Comparison of ENCODE assay signal across 14 mouse cellular contexts in genomic region chr9:71566763-71567162, GRCm38 (mm10). TPM values are rescaled to one million over a fixed set of nuclear protein-coding genes. Genes with fewer than 3 reads are reported as not detected.
DNase-seq lines count a peak whose midpoint lies in the region; ATAC-seq and TF ChIP-seq lines count a peak whose summit lies in the region.
"Had no signal": no experiment of that assay in that cellular context is flagged by ENCODE, and none has a peak within 500 bp of the region (broad histone marks: within the 10 kb centered on the region; RNA-seq: fewer than 3 reads in every experiment).

No protein-coding gene starts in this region.

- H3K27me3 ChIP-seq in thymus, adult 2 months (ENCODE audit: control insufficient read depth, insufficient read depth, low read length) = no peaks in the 10 kb centered on the region
- H3K27me3 ChIP-seq in heart, postnatal 0 days (ENCODE audit: control insufficient read depth, insufficient read depth, low read length) = no peaks in the 10 kb centered on the region
- no peaks in the 10 kb centered on the region for H3K27me3 ChIP-seq in midbrain, embryonic 14.5 days (ENCODE audit: control insufficient read depth, insufficient read depth, low read length)
- H3K27me3 ChIP-seq: forebrain, embryonic 13.5 days; liver, embryonic 15.5 days had no signal

- H3K36me3 ChIP-seq in thymus, adult 2 months (ENCODE audit: control insufficient read depth, insufficient read depth, low read length) = no peaks in the 10 kb centered on the region
- peaks cover 39% of the 10 kb centered on the region for H3K36me3 ChIP-seq in heart, postnatal 0 days (replicated peaks; ENCODE audit: control insufficient read depth, insufficient read depth, low read length)
- no peaks in the 10 kb centered on the region for H3K36me3 ChIP-seq in midbrain, embryonic 14.5 days (ENCODE audit: control insufficient read depth, insufficient read depth, low read length)
- H3K36me3 ChIP-seq: limb, embryonic 10.5 days; liver, embryonic 15.5 days; midbrain, embryonic 10.5 days had no signal

- TF ChIP-seq POLR2A in thymus, adult 2 months (IDR thresholded peaks at IDR 0.05; ENCODE audit: control insufficient read depth, extremely low read depth, insufficient read depth, low read length, poor library complexity) = no peak

- TF ChIP-seq EP300 in heart, postnatal 0 days (IDR thresholded peaks at IDR 0.05; ENCODE audit: low read depth) = no peak

- peak; percentile 55 for ATAC-seq in heart, postnatal 0 days (ENCODE audit: insufficient read depth, low read depth)
- no peak for ATAC-seq in midbrain, embryonic 14.5 days (ENCODE audit: low FRiP score, low TSS enrichment)
- ATAC-seq: forebrain, embryonic 13.5 days had no signal

- no peak for TF ChIP-seq CTCF in thymus, adult 2 months (IDR thresholded peaks at IDR 0.05; ENCODE audit: borderline replicate concordance, control insufficient read depth, extremely low read depth, insufficient read depth, low read length, poor library complexity)
- TF ChIP-seq CTCF in heart, postnatal 0 days (IDR thresholded peaks at IDR 0.05; ENCODE audit: low read depth) = no peak

- no peak overlapping the region; the same call in 1 of the 2 replicates for H3K4me2 ChIP-seq in heart, postnatal 0 days (ENCODE audit: low read depth, low read length)
- no peak overlapping the region for H3K4me2 ChIP-seq in midbrain, embryonic 14.5 days (ENCODE audit: low read length)
- H3K4me2 ChIP-seq: forebrain, embryonic 13.5 days; liver, embryonic 15.5 days had no signal

- H3K4me3 ChIP-seq in thymus, adult 2 months (ENCODE audit: control insufficient read depth, insufficient read depth, low read length) = no peak overlapping the region
- no peak overlapping the region for H3K4me3 ChIP-seq in heart, postnatal 0 days (ENCODE audit: low read depth, low read length)
- no peak overlapping the region for H3K4me3 ChIP-seq in midbrain, embryonic 14.5 days (replicated peaks; ENCODE audit: low read depth, low read length)
- H3K4me3 ChIP-seq: forebrain, embryonic 13.5 days; limb, embryonic 10.5 days; liver, embryonic 15.5 days; midbrain, embryonic 10.5 days had no signal

- H3K4me1 ChIP-seq in thymus, adult 2 months (replicated peaks; ENCODE audit: control insufficient read depth, insufficient read depth, low read length) = peaks cover 29% of the 10 kb centered on the region
- H3K4me1 ChIP-seq in heart, postnatal 0 days (ENCODE audit: control insufficient read depth, insufficient read depth) = peaks cover 25% of the 10 kb centered on the region
- H3K4me1 ChIP-seq in midbrain, embryonic 14.5 days (ENCODE audit: control insufficient read depth, insufficient read depth, low read length) = no peaks in the 10 kb centered on the region
- H3K4me1 ChIP-seq: forebrain, embryonic 13.5 days; liver, embryonic 15.5 days had no signal

- no peak overlapping the region for H3K9ac ChIP-seq in heart, postnatal 0 days (replicated peaks; ENCODE audit: low read depth, low read length)
- H3K9ac ChIP-seq in midbrain, embryonic 14.5 days (replicated peaks; ENCODE audit: low read length) = no peak overlapping the region
- H3K9ac ChIP-seq: forebrain, embryonic 13.5 days; liver, embryonic 15.5 days had no signal

- peak overlapping the region; percentile 16; the same call in 1 of the 2 replicates for H3K27ac ChIP-seq in thymus, adult 2 months (ENCODE audit: control insufficient read depth, insufficient read depth, low read length)
- peak overlapping the region; percentile 52 for H3K27ac ChIP-seq in heart, postnatal 0 days (ENCODE audit: low read depth)
- no peak overlapping the region for H3K27ac ChIP-seq in midbrain, embryonic 14.5 days (replicated peaks; ENCODE audit: low read depth, low read length)
- H3K27ac ChIP-seq: forebrain, embryonic 13.5 days; limb, embryonic 10.5 days; liver, embryonic 15.5 days; midbrain, embryonic 10.5 days had no signal

- no peaks in the 10 kb centered on the region for H3K9me3 ChIP-seq in heart, postnatal 0 days (replicated peaks; ENCODE audit: control insufficient read depth, low read length)
- no peaks in the 10 kb centered on the region for H3K9me3 ChIP-seq in midbrain, embryonic 14.5 days (ENCODE audit: control insufficient read depth, low read length)
- H3K9me3 ChIP-seq: forebrain, embryonic 13.5 days; limb, embryonic 10.5 days; liver, embryonic 15.5 days; midbrain, embryonic 10.5 days had no signal

- 39% methylated on average over 4 of the region's 4 CpGs for WGBS in thymus, adult 2 months
- 35% methylated on average over 4 of the region's 4 CpGs for WGBS in heart, postnatal 0 days
- 57% methylated on average over 4 of the region's 4 CpGs for WGBS in midbrain, embryonic 14.5 days

- DNase-seq in gastrocnemius, adult 18-20 months (ENCODE audit: low spot score) = peak; percentile 15
- DNase-seq in gastrocnemius, postnatal 4 days (ENCODE audit: low spot score in 2 of 2) = no peak
- no peak for DNase-seq in thymus, adult 2 months
- no peak for DNase-seq in thymus, postnatal 14 days
- DNase-seq in heart, postnatal 0 days (ENCODE audit: low spot score) = no peak
- peak; percentile 69 for DNase-seq in lung, postnatal 25 days (ENCODE audit: low spot score)
- DNase-seq in midbrain, embryonic 14.5 days = no peak
- DNase-seq in right cerebral cortex, postnatal 36 days (ENCODE audit: low spot score in 2 of 2) = no peak
- DNase-seq: adrenal gland, postnatal 10 days; right cerebral cortex, postnatal 25 days had no signal

RNA-seq across cellular contexts. Expression of gene Myzap, which starts 25.4 kb away (rescaled TPM):
- total RNA-seq in gastrocnemius, adult 18-20 months (2021) = 1 to 10 TPM; 3.8 to 3.9 TPM
- 10 to 100 TPM; 25.0 to 33.2 TPM for total RNA-seq in gastrocnemius, postnatal 4 days (2021)
- polyA plus RNA-seq in thymus, adult 2 months (2012; rRNA removed) = 4.3 and 9.6 TPM in 2 replicates
- total RNA-seq in heart, postnatal 0 days (2014; rRNA removed; ENCODE audit: low replicate concordance) = 196 and 240 TPM in 2 replicates
- polyA plus RNA-seq in heart, postnatal 0 days (2015; fragmentation: Nextera tagmentation; extraction: Ambion mirVana) = 301 and 341 TPM in 2 replicates
- 1.3 and 2.2 TPM in 2 replicates for polyA plus RNA-seq in midbrain, embryonic 14.5 days (2014; fragmentation: Nextera tagmentation; extraction: Ambion mirVana)

Comparison
In these comparisons a context has a peak if more than half of its experiments do, and no peak if none do; other contexts are left out.
1. DNase-seq: peak in gastrocnemius, adult 18-20 months (single experiment) and lung, postnatal 25 days (single experiment); none in gastrocnemius, postnatal 4 days (0 of 2), thymus, adult 2 months (single experiment), thymus, postnatal 14 days (single experiment), heart, postnatal 0 days (single experiment), midbrain, embryonic 14.5 days (single experiment) and right cerebral cortex, postnatal 36 days (0 of 2).
2. RNA of gene Myzap, which starts 25.4 kb away (total RNA-seq): 196 to 240 TPM in heart, postnatal 0 days and 25.0 to 33.2 TPM in gastrocnemius, postnatal 4 days; 3.8 to 3.9 TPM in gastrocnemius, adult 18-20 months; every median in the first group is over 4 times any median in the second.